Mouse (Mus musculus): Measurements from ENCODE around the gene Nbr1. TPM values are rescaled to one million over a fixed set of nuclear protein-coding genes. Genes with fewer than 3 reads are reported as not detected.
"Not testable (repeated sequence)": the region's sequence is repeated elsewhere in the genome, so short reads cannot be mapped to it uniquely, and the experiment has no call there.

Gene Nbr1
- polyA plus RNA-seq, 1 experiment from 2014 or later = 63.6 TPM

DNA sequence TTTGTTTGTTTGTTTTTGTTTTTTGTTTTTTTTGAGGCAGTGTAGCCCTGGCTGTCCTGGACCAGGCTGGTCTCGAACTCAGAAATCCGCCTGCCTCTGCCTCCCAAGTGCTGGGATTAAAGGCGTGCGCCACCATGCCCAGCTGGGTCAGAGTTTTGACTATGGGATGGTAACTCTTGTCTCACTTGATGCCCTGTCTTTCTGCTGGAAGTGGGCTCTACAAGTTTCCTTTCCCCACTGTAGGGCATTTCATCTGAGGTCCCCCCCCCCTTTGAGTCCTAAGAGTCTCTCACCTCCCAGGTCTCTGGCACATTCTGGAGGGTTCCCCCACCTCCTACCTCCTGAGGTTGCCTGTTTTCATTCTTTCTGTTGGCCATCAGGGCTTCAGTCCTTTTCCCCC lies 55.2 kb downstream of the Nbr1 start:
- not testable (repeated sequence) for H3K4me3 ChIP-seq (ENCODE audit: low read depth, low read length); H3K27ac ChIP-seq (replicated peaks; ENCODE audit: low read depth, low read length); ATAC-seq (ENCODE audit: low read depth); H3K4me1 ChIP-seq (ENCODE audit: control insufficient read depth, insufficient read depth, low read length); H3K9ac ChIP-seq (ENCODE audit: low read depth, low read length); H3K9me3 ChIP-seq (ENCODE audit: control insufficient read depth, low read length); H3K4me2 ChIP-seq (ENCODE audit: low read depth, low read length); H3K36me3 ChIP-seq (ENCODE audit: control insufficient read depth, insufficient read depth, low read length); DNase-seq (ENCODE audit: low spot score); H3K27me3 ChIP-seq (replicated peaks; ENCODE audit: control insufficient read depth, insufficient read depth, low read length)
- WGBS = 88% methylated on average over 4 of the region's 4 CpGs

DNA sequence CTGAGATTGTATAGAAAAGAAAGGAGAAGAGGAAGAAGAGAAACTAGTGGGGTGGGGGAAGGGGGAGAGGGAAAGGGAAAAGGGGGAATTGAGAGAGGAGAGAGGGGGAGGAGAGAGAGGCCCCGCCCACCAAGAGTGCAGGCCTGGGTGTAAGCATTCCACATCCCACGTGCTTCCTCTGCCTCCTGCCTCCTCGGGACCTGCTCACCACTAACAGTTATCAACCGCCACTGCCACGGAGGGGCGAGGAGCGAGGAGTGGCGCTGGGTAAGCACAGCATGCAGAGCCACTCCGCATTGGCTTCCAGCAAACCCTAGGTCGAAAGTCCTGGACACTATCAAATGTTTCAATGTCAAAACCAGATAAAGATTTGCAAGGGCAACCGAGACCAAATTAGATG lies 58.5 kb downstream of the Nbr1 start:
- Histone ChIP-seq H3K27ac (replicated peaks; ENCODE audit: low read depth, low read length) (no peak overlapping the region), H3K4me1 (ENCODE audit: control insufficient read depth, insufficient read depth, low read length) (no peaks in the 10 kb centered on the region), H3K4me2 (ENCODE audit: low read depth, low read length) (no peak overlapping the region), H3K27me3 (replicated peaks; ENCODE audit: control insufficient read depth, insufficient read depth, low read length) (no peaks in the 10 kb centered on the region), H3K9me3 (ENCODE audit: control insufficient read depth, low read length) (no peaks in the 10 kb centered on the region), H3K36me3 (ENCODE audit: control insufficient read depth, insufficient read depth, low read length) (no peaks in the 10 kb centered on the region), H3K9ac (ENCODE audit: low read depth, low read length) (no peak overlapping the region), H3K4me3 (ENCODE audit: low read depth, low read length) (no peak overlapping the region)
- ATAC-seq (ENCODE audit: low read depth) = no peak
- DNase-seq (ENCODE audit: low spot score) = no peak
- 31% methylated on average over 11 of the region's 11 CpGs for WGBS

DNA sequence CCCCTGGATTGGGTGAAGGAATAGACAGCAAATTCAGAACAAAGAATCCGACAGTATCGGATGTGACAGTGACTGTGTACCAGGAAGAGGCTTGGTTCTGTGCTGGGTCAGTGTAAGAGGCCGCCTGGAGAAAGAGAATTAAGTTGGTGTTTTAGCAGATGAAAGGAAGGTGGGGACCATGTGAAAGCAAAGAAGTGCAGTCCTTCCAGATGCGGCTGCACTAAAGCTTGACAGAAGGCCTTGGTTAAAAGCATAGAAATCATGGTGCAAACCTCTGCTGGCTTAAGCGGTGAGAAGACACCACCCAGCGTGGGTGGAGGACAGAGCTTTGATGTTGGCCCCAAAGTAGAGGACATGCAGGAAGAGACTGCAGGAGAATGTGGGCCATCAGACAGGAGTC lies 61.6 kb downstream of the Nbr1 start:
- DNase-seq (ENCODE audit: low spot score) (no peak), ATAC-seq (ENCODE audit: low read depth) (no peak)
- Histone ChIP-seq H3K27me3 (replicated peaks; ENCODE audit: control insufficient read depth, insufficient read depth, low read length) (no peaks in the 10 kb centered on the region), H3K36me3 (ENCODE audit: control insufficient read depth, insufficient read depth, low read length) (no peaks in the 10 kb centered on the region), H3K27ac (replicated peaks; ENCODE audit: low read depth, low read length) (no peak overlapping the region), H3K4me1 (ENCODE audit: control insufficient read depth, insufficient read depth, low read length) (peaks cover 16% of the 10 kb centered on the region), H3K4me2 (ENCODE audit: low read depth, low read length) (no peak overlapping the region), H3K4me3 (ENCODE audit: low read depth, low read length) (no peak overlapping the region), H3K9me3 (ENCODE audit: control insufficient read depth, low read length) (no peaks in the 10 kb centered on the region), H3K9ac (ENCODE audit: low read depth, low read length) (no peak overlapping the region)
- 81% methylated on average over 6 of the region's 6 CpGs for WGBS

DNA sequence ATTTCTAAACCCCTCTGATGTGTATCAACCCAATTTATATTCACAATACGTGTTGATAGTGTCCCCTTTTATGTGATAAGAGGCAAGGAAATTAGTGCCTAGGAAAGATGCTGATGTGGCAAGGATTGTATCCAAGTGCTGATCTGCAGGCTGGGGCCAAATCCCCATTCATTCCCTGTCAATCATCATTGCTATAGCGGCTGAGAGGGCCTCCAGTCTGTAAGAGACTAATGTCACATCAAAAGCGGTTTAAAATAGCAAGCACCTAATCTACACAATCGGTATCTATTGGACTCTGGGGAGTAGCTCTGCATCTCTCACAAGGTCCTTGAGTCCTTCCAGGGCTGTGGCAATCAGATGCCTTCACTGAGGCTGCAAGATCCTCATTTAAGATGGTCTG lies 62.2 kb downstream of the Nbr1 start:
- DNase-seq (ENCODE audit: low spot score) = no peak
- no peak overlapping the region for H3K9ac ChIP-seq (ENCODE audit: low read depth, low read length)
- no peaks in the 10 kb centered on the region for H3K36me3 ChIP-seq (ENCODE audit: control insufficient read depth, insufficient read depth, low read length)
- 70% methylated on average over 4 of the region's 4 CpGs for WGBS
- no peaks in the 10 kb centered on the region for H3K9me3 ChIP-seq (ENCODE audit: control insufficient read depth, low read length)
- H3K4me3 ChIP-seq (ENCODE audit: low read depth, low read length) = no peak overlapping the region
- no peaks in the 10 kb centered on the region for H3K27me3 ChIP-seq (replicated peaks; ENCODE audit: control insufficient read depth, insufficient read depth, low read length)
- H3K27ac ChIP-seq (replicated peaks; ENCODE audit: low read depth, low read length) = no peak overlapping the region
- peaks cover 16% of the 10 kb centered on the region for H3K4me1 ChIP-seq (ENCODE audit: control insufficient read depth, insufficient read depth, low read length)
- H3K4me2 ChIP-seq (ENCODE audit: low read depth, low read length) = no peak overlapping the region
- ATAC-seq (ENCODE audit: low read depth) = no peak

DNA sequence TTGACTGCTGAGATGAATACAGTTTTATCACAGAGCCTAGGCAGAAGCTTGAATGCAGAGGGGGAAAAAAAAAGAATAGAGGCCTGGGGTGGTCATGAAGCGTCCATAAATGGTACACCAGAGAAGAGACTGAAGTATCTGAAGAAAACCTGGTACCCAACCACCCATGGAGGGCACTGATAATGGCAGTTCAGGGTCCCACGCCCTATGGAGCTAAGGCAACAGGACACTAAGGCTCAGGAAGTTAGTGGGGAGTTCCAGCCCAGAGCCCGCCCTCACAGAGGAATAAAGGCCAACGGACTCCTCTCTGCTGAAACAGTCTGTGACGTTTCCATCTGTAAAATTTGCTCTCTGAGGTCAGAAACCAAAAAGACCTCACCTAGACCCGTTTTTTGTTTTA lies 63.4 kb downstream of the Nbr1 start:
- Histone ChIP-seq H3K27ac (replicated peaks; ENCODE audit: low read depth, low read length) (no peak overlapping the region), H3K4me1 (ENCODE audit: control insufficient read depth, insufficient read depth, low read length) (peaks cover 16% of the 10 kb centered on the region), H3K9ac (ENCODE audit: low read depth, low read length) (no peak overlapping the region), H3K36me3 (ENCODE audit: control insufficient read depth, insufficient read depth, low read length) (no peaks in the 10 kb centered on the region), H3K4me2 (ENCODE audit: low read depth, low read length) (no peak overlapping the region), H3K9me3 (ENCODE audit: control insufficient read depth, low read length) (no peaks in the 10 kb centered on the region), H3K4me3 (ENCODE audit: low read depth, low read length) (no peak overlapping the region), H3K27me3 (replicated peaks; ENCODE audit: control insufficient read depth, insufficient read depth, low read length) (no peaks in the 10 kb centered on the region)
- ATAC-seq (ENCODE audit: low read depth) (no peak), DNase-seq (ENCODE audit: low spot score) (no peak)
- 67% methylated on average over 6 of the region's 6 CpGs for WGBS

DNA sequence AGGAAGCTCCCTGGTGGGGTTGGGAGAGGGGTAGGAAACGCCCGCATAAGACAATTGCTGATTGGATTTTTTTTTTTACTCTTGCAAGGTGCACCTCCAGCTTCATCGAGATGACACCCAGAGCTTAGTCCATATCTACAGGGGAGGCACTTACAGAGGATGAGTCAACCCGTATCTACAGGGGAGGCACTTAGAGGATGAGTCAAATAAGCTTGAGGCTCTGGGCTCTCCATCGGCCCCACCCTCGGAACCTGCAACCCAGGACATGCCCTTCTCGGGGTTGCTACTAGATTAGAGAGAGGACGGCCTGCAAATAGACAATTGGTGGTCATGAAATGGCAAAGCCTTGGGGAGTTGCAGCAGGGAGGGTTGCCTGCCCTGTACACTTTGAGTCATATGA lies 64.2 kb downstream of the Nbr1 start:
- no peak overlapping the region for H3K4me2 ChIP-seq (ENCODE audit: low read depth, low read length)
- no peak overlapping the region for H3K9ac ChIP-seq (ENCODE audit: low read depth, low read length)
- WGBS = 88% methylated on average over 8 of the region's 8 CpGs
- H3K36me3 ChIP-seq (ENCODE audit: control insufficient read depth, insufficient read depth, low read length) = no peaks in the 10 kb centered on the region
- DNase-seq (ENCODE audit: low spot score) (no peak), ATAC-seq (ENCODE audit: low read depth) (no peak)
- H3K27ac ChIP-seq (replicated peaks; ENCODE audit: low read depth, low read length) = no peak overlapping the region
- H3K9me3 ChIP-seq (ENCODE audit: control insufficient read depth, low read length) = no peaks in the 10 kb centered on the region
- H3K4me3 ChIP-seq (ENCODE audit: low read depth, low read length) = no peak overlapping the region
- no peaks in the 10 kb centered on the region for H3K27me3 ChIP-seq (replicated peaks; ENCODE audit: control insufficient read depth, insufficient read depth, low read length)
- peaks cover 16% of the 10 kb centered on the region for H3K4me1 ChIP-seq (ENCODE audit: control insufficient read depth, insufficient read depth, low read length)

DNA sequence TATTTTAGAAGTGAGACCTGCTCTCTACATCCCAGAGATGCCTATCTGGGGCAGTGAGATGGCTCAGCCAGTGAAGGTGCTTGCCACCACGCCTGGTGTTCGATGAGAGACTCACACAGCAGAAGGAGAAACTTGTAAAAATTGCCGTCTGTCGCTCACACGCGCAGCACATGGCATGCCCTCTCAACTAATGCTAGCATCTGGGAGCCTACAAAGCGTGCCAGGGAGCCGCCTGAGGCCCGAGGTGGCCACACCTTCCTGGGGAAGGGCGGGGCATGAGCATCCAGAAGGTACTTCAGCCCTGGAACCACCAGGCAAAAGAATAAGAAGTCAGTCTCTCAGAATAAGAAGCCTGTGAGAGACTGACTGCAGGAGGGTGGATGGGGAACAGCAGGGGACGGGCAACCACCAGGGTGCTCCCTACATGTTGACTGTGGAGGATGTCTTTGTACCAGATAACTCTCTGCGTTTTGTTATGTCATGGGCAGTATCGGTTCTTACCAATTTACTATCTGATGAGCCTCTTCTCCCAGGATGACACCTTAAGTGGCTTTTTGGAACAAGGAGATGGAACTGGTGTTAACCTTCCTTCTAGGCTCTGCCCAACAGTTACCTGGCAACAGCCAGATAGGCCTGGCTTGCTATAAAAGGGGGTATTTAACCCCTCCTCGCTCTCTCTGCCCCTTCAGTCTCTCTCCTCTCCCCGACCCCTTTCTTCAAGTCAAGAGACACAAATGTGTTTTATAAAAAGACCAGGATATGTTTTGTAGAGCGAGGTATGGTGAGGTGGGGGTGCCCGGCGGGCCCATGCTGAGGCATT lies 65.2 kb downstream of the Nbr1 start:
- H3K4me2 ChIP-seq (ENCODE audit: low read depth, low read length) = peak overlapping the region; percentile 38; the same call in 1 of the 2 replicates
- DNase-seq (ENCODE audit: low spot score) = no peak
- 21% methylated on average over 18 of the region's 18 CpGs for WGBS
- no peaks in the 10 kb centered on the region for H3K27me3 ChIP-seq (replicated peaks; ENCODE audit: control insufficient read depth, insufficient read depth, low read length)
- H3K9ac ChIP-seq (ENCODE audit: low read depth, low read length) = no peak overlapping the region
- peaks cover 16% of the 10 kb centered on the region for H3K4me1 ChIP-seq (ENCODE audit: control insufficient read depth, insufficient read depth, low read length)
- H3K9me3 ChIP-seq (ENCODE audit: control insufficient read depth, low read length) = no peaks in the 10 kb centered on the region
- H3K4me3 ChIP-seq (ENCODE audit: low read depth, low read length) = no peak overlapping the region
- no peaks in the 10 kb centered on the region for H3K36me3 ChIP-seq (ENCODE audit: control insufficient read depth, insufficient read depth, low read length)
- no peak for ATAC-seq (ENCODE audit: low read depth)
- no peak overlapping the region for H3K27ac ChIP-seq (replicated peaks; ENCODE audit: low read depth, low read length)

DNA sequence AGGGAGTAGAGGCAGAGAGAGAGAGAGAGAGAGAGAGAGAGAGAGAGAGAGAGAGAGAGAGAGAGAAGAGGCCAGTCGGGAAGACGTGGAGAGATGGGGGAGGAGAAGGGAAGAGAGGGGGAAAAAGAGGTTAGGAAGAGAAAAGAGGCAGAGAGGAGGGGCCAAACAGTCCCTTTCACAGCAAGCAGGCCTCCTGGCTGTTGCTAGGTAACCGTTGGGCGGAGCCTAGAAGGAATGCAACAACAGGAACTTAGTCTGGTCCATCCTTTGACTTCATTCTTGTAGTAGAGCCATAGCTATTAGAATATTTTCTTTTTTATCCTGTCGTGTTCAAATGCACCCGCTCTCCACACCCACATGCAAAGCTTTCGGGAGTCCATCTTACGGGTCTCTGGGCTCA lies 65.9 kb downstream of the Nbr1 start:
- H3K27me3 ChIP-seq (replicated peaks; ENCODE audit: control insufficient read depth, insufficient read depth, low read length) = no peaks in the 10 kb centered on the region
- no peak overlapping the region for H3K9ac ChIP-seq (ENCODE audit: low read depth, low read length)
- peak; percentile 92 for DNase-seq (ENCODE audit: low spot score)
- no peak overlapping the region for H3K27ac ChIP-seq (replicated peaks; ENCODE audit: low read depth, low read length)
- no peaks in the 10 kb centered on the region for H3K36me3 ChIP-seq (ENCODE audit: control insufficient read depth, insufficient read depth, low read length)
- ATAC-seq (ENCODE audit: low read depth) = peak; percentile 72; the same call in 1 of the 2 replicates
- peaks cover 16% of the 10 kb centered on the region for H3K4me1 ChIP-seq (ENCODE audit: control insufficient read depth, insufficient read depth, low read length)
- 0 out of 2 replicates have a peak overlapping the region, but pooled peaks have one; percentile 5 for H3K4me3 ChIP-seq (ENCODE audit: low read depth, low read length)
- peak overlapping the region; percentile 38 for H3K4me2 ChIP-seq (ENCODE audit: low read depth, low read length)
- no peaks in the 10 kb centered on the region for H3K9me3 ChIP-seq (ENCODE audit: control insufficient read depth, low read length)
- 4% methylated on average over 8 of the region's 8 CpGs for WGBS

DNA sequence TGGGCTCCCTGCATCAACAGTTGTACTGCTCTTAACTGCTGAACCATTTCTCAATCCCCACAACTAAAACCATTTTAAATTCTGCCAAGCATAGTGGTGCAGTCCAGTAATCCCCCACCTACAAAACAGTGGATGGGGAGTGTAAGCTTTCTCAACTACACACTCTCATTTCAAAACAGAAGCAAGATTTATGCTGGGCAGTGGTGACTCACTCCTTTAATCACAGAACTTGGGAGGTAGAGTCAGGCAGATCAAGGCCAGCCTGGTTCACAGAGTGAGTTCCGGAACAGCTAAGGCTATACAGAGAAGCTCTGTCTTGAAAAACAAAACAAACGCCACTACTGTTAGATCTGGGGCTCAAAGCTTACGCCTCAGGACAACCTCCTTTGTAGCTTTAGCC lies 66.6 kb downstream of the Nbr1 start:
- H3K9ac ChIP-seq (ENCODE audit: low read depth, low read length) = no peak overlapping the region
- H3K27ac ChIP-seq (replicated peaks; ENCODE audit: low read depth, low read length) = no peak overlapping the region
- no peaks in the 10 kb centered on the region for H3K27me3 ChIP-seq (replicated peaks; ENCODE audit: control insufficient read depth, insufficient read depth, low read length)
- WGBS = 66% methylated on average over 3 of the region's 3 CpGs
- H3K36me3 ChIP-seq (ENCODE audit: control insufficient read depth, insufficient read depth, low read length) = no peaks in the 10 kb centered on the region
- ATAC-seq (ENCODE audit: low read depth) (no peak), DNase-seq (ENCODE audit: low spot score) (no peak)
- H3K4me1 ChIP-seq (ENCODE audit: control insufficient read depth, insufficient read depth, low read length) = peaks cover 16% of the 10 kb centered on the region
- no peaks in the 10 kb centered on the region for H3K9me3 ChIP-seq (ENCODE audit: control insufficient read depth, low read length)
- no peak overlapping the region for H3K4me3 ChIP-seq (ENCODE audit: low read depth, low read length)
- H3K4me2 ChIP-seq (ENCODE audit: low read depth, low read length) = no peak overlapping the region

Measured in embryonic facial prominence, embryonic 14.5 days (tissue).